Mouse (Mus musculus) heart, adult 18-20 months (tissue): ENCODE measurements around the gene Cercam. TPM values are rescaled to one million over a fixed set of nuclear protein-coding genes. Genes with fewer than 3 reads are reported as not detected.

Source experiments
- DNase-seq, 2 experiments: peaks; one replicate each; pipeline ENCODE4 v3.0.0; 2021 to 2022; ENCODE audit warnings: mixed read lengths in 1 of 2
- long read RNA-seq, 2 experiments: library from polyadenylated mRNA; stranded (forward); transcript quantifications; one replicate each; pipeline ENCODE4 v2.0.0; 2021
- total RNA-seq, 2 experiments: library from RNA; stranded (reverse); gene quantifications; 2 replicates each; pipeline ENCODE4 v1.2.3; 2021

Gene Cercam
- total RNA-seq: 1 to 10 TPM; 1.9 to 2.7 TPM
- long read RNA-seq, experiment 1, partial matches to known transcripts: 0 of 1 reads
- long read RNA-seq, experiment 1, other reads (novel, unspliced or antisense): 0 of 1 reads
- long read RNA-seq, experiment 2: 0 reads

GRCm38 (mm10) chr2:29868949-29869645 is at the start of gene Cercam:
Gene Cercam, plus strand, starts transcription at chr2:29869164.
- peak; percentile 89 for DNase-seq

GRCm38 (mm10) chr2:29819363-29819762 is 49.6 kb upstream of the Cercam start:
- no peak for DNase-seq

GRCm38 (mm10) chr2:29820025-29820817 is 48.7 kb upstream of the Cercam start, which contains the start of gene Urm1:
Gene Urm1, plus strand, starts transcription at chr2:29820075.
- peak; percentile 68 to 70 for DNase-seq

- DNase-seq: no peak
Observed at GRCm38 (mm10) chr2:29826318-29826925, 42.5 kb upstream of the Cercam start.

GRCm38 (mm10) chr2:29826926-29827708 is 41.8 kb upstream of the Cercam start:
- peak; percentile 98 for DNase-seq

GRCm38 (mm10) chr2:29827709-29828024 is 41.3 kb upstream of the Cercam start:
- DNase-seq: no peak

GRCm38 (mm10) chr2:29831106-29831505 is 37.9 kb upstream of the Cercam start:
- no peak for DNase-seq

GRCm38 (mm10) chr2:29833796-29834195 is 35.2 kb upstream of the Cercam start:
- DNase-seq: no peak

- no peak for DNase-seq
Observed at GRCm38 (mm10) chr2:29835391-29835899, 33.5 kb upstream of the Cercam start.

GRCm38 (mm10) chr2:29839460-29839859 is 29.5 kb upstream of the Cercam start:
- DNase-seq: no peak

- no peak for DNase-seq
Observed at GRCm38 (mm10) chr2:29843231-29844105, 25.5 kb upstream of the Cercam start.

- no peak for DNase-seq
Observed at GRCm38 (mm10) chr2:29844115-29844514, 24.8 kb upstream of the Cercam start.

GRCm38 (mm10) chr2:29844661-29845060 is 24.3 kb upstream of the Cercam start:
- no peak for DNase-seq

- DNase-seq: no peak
Observed at GRCm38 (mm10) chr2:29845636-29846035, 23.3 kb upstream of the Cercam start.

- no peak for DNase-seq
Observed at GRCm38 (mm10) chr2:29846061-29846853, 22.7 kb upstream of the Cercam start.

- DNase-seq: no peak
Observed at GRCm38 (mm10) chr2:29846911-29847310, 22.1 kb upstream of the Cercam start.

- DNase-seq: no peak
Observed at GRCm38 (mm10) chr2:29849041-29849440, 19.9 kb upstream of the Cercam start.

GRCm38 (mm10) chr2:29849841-29850480 is 19.0 kb upstream of the Cercam start:
- DNase-seq: no peak

GRCm38 (mm10) chr2:29852957-29853485 is 15.9 kb upstream of the Cercam start:
- no peak for DNase-seq
